Mouse (Mus musculus) liver, embryonic 14 days (tissue): ENCODE results near the gene Dzip1. TPM values are rescaled to one million over a fixed set of nuclear protein-coding genes. Genes with fewer than 3 reads are reported as not detected.

Experiments
- polyA plus RNA-seq: library from polyadenylated mRNA; depleted of rRNA; stranded (reverse); fragments of >200 nt; gene quantifications from 2 replicates; pipeline ENCODE4 v1.2.3, GENCODE M21; 2012; rRNA removed

Dzip1 gene
- polyA plus RNA-seq, result 1.5 and 1.8 TPM in 2 replicates

GRCm38 (mm10) chr14:118924673-118925615, at the start of gene Dzip1:
Gene Dzip1, minus strand, starts transcription at chr14:118925460.

GRCm38 (mm10) chr14:118937533-118938492, 12.6 kb upstream of the Dzip1 start, which contains the start of gene Dnajc3:
Gene Dnajc3, plus strand, starts transcription at chr14:118937976.

Other genes with a start within 250 kb of the Dzip1 start
- 1.2 and 1.7 TPM in 2 replicates for gene Abcc4, start 219.2 kb downstream of the Dzip1 start, polyA plus RNA-seq
- gene Cldn10, start 137.6 kb downstream of the Dzip1 start, polyA plus RNA-seq, result 0.02 and 0.09 TPM in 2 replicates
- gene Dnajc3, start 12.5 kb upstream of the Dzip1 start, polyA plus RNA-seq, result 13.0 and 15.0 TPM in 2 replicates
- 1.4 and 2.1 TPM in 2 replicates for gene Uggt2, start 174.0 kb upstream of the Dzip1 start, polyA plus RNA-seq
- 0.02 and 0.03 TPM in 2 replicates for gene Hs6st3, start 212.9 kb upstream of the Dzip1 start, polyA plus RNA-seq